Mouse (Mus musculus) T-helper 1 cell (primary cell): Measurements from ENCODE around the gene Gpm6b.

Source experiments
- in situ Hi-C: fragments of 300-600 bp; cut with MboI, MseI; formaldehyde crosslinking; loops from one replicate; pipeline ENCODE4 v1.15.1; 2025; ENCODE audit warnings: high pct_unique_total_duplicates

Gpm6b gene

GRCm38 (mm10) chrX:166238831-166239460, at the start of gene Gpm6b:
TSS of gene Gpm6b (plus strand) at chrX:166238911.
- in situ Hi-C loops, result no loop called here

DNA sequence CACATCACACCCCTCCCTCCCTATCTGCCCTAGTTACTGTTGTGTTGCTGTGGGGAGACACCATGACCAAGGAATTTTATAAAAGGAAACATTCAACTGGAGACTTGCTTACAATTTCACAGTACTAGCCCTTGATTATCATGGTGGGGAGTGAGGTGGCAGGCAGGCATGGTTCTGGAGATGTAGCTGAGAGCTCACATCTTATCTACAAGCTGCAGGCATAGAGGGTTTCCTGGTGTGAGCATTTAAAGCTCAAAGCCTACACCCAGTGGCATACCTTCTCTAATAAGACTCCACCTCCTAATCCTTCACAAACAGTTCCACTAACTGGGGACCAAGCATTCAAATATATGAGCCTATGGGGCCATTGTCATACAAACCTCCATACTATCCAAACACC, 42.4 kb upstream of the Gpm6b start:
- in situ Hi-C loops, result no loop called here

DNA sequence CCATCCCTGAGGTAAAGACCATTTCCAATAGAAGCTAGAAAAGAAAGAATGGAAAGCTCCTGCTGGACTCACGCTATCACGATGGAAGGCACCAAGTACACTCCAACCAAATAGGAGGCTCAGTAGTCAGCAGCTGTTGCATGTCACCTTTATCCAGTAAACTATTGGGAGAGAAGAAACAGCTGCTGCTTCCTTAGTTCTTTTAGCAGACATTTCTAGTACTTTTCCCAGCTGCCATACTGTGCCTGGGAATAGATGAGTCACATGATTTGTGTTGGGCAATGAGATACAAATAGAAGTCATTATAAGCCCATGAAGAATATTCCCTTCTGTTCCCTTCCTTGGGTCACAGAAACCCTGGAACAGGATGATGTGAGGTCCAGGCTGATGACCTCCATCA, 40.4 kb upstream of the Gpm6b start:
- in situ Hi-C loops, result no loop called here

GRCm38 (mm10) chrX:166199812-166200211, 38.9 kb upstream of the Gpm6b start:
- in situ Hi-C loops, result no loop called here

GRCm38 (mm10) chrX:166214576-166214975, 24.1 kb upstream of the Gpm6b start:
- in situ Hi-C loops, result no loop called here

- in situ Hi-C loops, result no loop called here
Measured at GRCm38 (mm10) chrX:166216248-166216647, 22.5 kb upstream of the Gpm6b start.

GRCm38 (mm10) chrX:166216720-166217119, 22.0 kb upstream of the Gpm6b start:
- in situ Hi-C loops, result no loop called here

GRCm38 (mm10) chrX:166219331-166219730, 19.4 kb upstream of the Gpm6b start:
- in situ Hi-C loops, result no loop called here

DNA sequence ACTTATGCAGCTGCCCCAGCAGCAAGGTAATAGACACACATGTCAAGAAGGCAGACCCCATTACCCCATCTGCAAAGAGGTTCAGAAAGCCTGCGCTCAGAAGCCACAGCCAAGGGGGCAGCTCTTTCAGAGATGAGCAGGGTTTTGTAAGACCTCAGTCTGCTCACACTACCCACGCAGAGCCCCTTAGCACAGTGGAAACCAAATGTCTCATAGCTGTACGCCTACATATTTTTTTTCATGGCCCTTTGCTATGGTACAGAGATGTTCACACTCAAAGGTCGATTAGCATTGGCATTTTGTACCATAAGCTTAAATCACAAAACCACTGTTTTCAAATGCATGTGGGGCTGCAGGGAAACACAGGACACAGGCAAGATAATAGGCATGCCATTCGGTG, 11.9 kb upstream of the Gpm6b start:
- in situ Hi-C loops, result no loop called here

GRCm38 (mm10) chrX:166229750-166230149, 9.0 kb upstream of the Gpm6b start:
- in situ Hi-C loops, result no loop called here

DNA sequence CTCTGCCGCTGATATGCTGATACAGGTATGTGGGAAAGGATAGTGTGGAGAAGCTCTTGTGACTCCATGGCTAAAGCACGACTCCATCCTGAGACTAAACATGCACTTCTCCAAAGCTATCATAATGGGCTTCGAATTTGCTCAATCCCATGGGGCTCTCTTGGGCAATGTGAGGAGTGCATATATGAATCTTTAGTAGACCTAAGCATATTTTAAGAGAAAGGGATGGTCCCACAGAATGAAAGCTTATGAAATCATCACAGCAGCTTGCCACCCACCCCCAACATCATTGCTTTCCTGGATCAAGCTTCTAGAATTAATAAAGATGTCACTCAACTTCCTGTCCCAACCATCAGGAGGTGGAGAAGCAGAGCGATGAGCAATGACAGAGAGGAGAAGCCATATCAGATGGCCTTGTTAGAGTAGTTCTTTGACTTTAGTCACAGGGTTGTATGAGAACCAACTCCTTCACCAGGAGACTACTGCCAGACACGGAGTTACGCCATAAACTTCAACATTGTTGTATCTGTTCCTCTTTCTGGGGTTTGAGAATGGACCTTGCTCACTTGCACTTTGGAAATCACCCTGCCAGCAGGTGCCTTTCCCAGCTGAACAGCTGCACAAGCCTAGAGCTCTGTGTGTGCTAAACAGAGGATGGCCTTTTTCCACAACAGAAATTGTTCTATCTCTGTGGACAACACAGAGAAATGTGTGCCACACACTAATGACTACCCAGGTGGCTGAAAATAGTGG, 8.0 kb upstream of the Gpm6b start:
- in situ Hi-C loops, result no loop called here

DNA sequence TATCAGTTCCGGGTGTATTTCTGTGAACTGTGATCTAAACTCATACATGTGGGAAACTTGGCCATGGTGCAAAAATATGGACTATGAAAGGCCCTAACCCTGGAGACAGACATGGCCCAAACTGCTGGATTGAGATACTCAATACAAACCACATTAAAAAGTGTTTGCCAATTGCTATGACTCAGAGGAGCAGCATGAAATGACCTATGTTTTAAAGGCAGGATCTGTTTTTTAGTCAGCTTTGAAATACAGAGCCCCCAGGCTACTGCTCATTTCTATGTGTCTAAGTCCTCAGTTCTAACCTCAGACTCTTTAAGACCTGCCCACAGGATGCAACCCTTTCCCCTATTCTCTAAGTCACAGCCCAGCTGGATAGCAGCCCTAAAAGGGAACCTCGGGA, 2.6 kb upstream of the Gpm6b start:
- in situ Hi-C loops, result no loop called here

DNA sequence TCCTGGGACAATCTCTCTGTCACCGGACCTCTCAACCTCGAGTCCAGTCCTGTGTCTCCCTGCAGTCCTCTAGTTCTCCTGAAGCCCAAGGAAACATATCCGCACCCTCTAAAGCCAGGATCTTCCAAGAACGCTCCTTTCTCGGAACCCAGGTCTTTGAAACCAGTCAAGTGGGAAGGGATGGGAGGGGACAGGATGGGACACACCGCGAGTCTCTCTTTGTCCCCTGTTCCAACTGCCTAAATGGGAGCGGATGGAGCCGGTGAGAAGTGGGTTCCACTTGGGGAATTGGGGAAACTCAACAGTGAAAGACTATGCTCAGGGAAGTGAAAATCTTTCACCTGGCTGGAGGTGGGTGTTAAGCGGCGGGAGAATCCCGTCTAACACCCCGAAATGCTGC, 809 bp downstream of the Gpm6b start:
- in situ Hi-C loops, result no loop called here

DNA sequence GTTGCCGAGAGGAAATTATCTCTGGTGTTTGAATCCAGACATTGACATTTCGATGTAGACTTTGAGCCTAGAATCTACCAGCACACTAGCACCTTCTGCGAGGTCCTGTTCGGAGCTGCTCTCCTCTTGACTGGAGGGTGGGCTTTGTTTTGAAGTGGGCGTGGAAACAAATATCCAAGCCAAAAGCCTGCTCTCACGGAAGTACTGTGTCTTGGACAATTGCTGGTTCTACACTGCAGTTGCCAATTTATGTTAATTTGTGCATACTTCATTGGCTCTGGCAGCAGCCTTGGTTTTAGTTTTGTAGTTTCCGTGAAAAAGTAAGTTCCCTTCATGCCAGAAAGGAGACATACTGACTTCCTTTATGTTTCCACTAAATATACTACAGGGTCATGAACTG, 2.0 kb downstream of the Gpm6b start:
- in situ Hi-C loops, result no loop called here

- in situ Hi-C loops, result no loop called here
Measured at GRCm38 (mm10) chrX:166243261-166243885, 4.7 kb downstream of the Gpm6b start.

DNA sequence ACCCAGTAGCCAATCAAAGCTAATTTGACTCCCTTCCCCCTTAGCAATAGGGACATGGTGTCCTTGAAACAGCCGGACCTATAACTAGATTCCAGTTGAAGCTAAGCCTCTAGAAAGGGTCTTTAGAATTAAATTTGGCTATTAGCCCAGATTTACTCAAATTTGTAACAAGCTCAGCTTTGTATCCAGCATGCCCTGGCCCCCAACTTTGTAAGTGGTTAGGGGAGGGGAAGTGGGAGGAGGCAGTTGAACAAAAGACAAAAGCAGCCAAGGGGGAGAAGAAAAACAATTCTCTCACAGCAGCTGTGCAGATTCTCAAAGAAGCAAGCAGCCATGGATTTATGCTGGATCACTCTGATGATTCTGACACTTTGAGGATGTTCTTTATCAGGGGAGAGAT, 32.8 kb downstream of the Gpm6b start:
- in situ Hi-C loops, result no loop called here

DNA sequence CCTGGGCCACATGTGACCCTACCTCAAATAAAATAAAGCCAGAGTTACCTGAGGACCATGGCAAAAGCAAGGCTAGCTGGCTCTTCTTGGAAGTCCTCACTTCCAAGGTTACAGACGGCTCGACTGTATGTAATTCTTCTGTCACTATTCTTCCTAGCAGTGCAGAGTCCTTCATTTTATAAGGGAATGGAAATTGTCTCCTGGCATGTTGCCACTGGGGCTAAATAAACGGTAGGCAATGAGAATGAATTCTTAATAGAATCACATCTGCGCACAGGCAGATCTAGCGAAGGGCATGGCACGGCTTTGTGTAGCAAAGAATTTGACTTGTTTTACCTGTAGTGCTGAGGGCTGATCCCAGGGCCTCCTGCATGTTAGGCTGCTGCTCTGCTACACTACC, 33.9 kb downstream of the Gpm6b start:
- in situ Hi-C loops, result no loop called here

- in situ Hi-C loops, result no loop called here
Measured at GRCm38 (mm10) chrX:166279861-166280260, 41.1 kb downstream of the Gpm6b start.

DNA sequence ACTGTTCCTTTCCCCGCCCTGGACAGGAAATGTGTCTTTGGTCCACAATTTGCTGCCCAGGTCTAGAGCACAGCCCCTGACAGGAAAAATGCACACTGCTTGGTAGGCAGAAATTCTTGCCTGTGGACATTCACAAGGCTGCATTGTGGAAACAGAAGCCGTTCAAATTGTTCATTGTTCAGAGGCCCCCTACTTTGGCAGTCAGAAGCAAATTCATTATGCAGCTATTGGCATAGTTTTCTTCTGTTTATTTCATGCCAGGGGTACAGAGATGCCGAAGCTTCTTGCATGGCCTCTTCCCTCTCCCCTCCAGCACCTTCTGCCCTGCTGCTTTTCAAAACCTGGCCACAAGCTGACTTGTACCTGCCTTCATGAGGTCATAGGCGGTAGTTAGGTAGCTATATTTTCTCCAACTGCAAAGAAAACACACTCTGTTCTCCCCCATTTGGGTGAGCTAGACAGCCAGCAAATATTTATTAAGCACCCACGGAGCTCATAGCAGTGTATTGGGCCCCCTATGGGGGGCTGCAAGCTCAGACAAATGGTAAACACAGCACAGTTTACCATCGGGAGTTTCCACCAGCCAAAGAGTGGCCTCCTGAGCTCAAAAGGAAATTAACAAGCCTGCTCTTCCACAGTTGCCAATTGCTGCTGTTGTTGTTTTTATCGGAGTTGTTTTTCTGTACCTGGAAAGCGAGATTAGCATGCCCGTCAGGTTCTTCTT, 48.2 kb downstream of the Gpm6b start:
- in situ Hi-C loops, result no loop called here

- in situ Hi-C loops, result no loop called here
Measured at GRCm38 (mm10) chrX:166291266-166291665, 52.6 kb downstream of the Gpm6b start.

- in situ Hi-C loops, result no loop called here
Measured at GRCm38 (mm10) chrX:166293465-166293864, 54.8 kb downstream of the Gpm6b start.

GRCm38 (mm10) chrX:166302791-166303190, 64.1 kb downstream of the Gpm6b start:
- in situ Hi-C loops, result no loop called here
